Mouse (Mus musculus) lung, postnatal 0 days (tissue): Measurements from ENCODE around the gene Ptprh.

Source experiments
- CTCF ChIP-seq: IDR thresholded peaks from 2 replicates; pipeline ENCODE4 v1.5.1; 2016; ENCODE audit warnings: antibody characterized with exemption, mild to moderate bottlenecking
- EP300 ChIP-seq: IDR thresholded peaks from 2 replicates; pipeline ENCODE4 v1.6.1; 2016; ENCODE audit warnings: antibody characterized with exemption, mild to moderate bottlenecking, control low read depth

- TF ChIP-seq EP300: no peak
- no peak for TF ChIP-seq CTCF
Observed at GRCm38 (mm10) chr7:4504646-4505435, 99.0 kb downstream of the Ptprh start.
